Mouse (Mus musculus) kidney, adult 2 months (tissue): ENCODE data around the gene Cd47.

Experiments
- CTCF ChIP-seq: fragments of 200-500 bp; conservative IDR thresholded peaks from 2 replicates; pipeline ENCODE4 v1.5.1; 2011; ENCODE audit warnings: low read depth, mild to moderate bottlenecking, control low read depth, low read length, moderate library complexity, mixed read lengths; ENCODE audit not compliant: insufficient read depth, insufficient read length
- POLR2A ChIP-seq: fragments of 200-500 bp; IDR thresholded peaks from one replicate; pipeline ENCODE4 v1.6.1; 2011; ENCODE audit warnings: low read depth, low read length, control low read depth

DNA sequence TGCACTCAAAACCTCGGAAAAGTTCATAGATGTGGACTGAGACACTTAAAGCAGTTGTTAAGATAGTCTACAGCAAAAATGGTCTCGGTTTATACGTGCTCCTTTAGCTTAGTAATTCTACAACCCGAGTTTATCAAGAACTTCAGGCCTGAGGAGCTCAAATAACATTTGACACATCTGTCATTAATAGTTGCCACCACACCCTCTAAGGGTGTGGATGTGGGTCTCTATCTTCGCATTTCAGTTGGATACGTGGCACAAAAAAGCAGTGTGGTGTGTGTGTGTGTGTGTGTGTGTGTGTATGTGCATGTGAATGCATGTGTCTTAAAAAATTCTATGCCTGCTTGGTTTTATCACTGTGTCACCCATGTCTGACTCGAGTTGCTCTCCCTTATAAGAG is 23.4 kb upstream of the Cd47 start:
- TF ChIP-seq CTCF (no peak), POLR2A (no peak)
